Mouse (Mus musculus) brain, adult 2 months (tissue): ENCODE results near the gene Nudt15.

ENCODE experiments used
- DNase-seq: peaks from one replicate; pipeline ENCODE4 v3.0.0; 2011; ENCODE audit warnings: low read depth, low spot score

The Nudt15 gene

DNA sequence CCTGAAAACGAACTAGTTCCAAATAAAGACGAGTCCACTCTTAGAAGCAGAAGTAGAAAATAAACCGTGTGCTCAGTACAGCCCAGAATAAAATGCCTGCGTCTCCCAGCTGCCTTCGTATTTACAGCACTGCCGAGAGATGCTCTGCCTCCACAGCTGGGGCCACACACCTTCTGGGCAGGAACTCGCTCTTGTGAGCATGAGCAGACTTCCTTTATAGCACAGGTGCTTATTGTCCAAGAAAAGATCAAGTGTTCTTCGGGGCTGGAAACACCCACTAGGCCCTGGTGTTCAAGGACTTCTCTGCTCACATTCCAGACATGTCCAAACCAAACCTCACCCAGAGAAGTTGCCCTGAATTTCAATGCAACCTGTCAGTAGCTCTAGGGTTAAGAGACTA lies 77.4 kb downstream of the Nudt15 start:
- peak; percentile 59 for DNase-seq

DNA sequence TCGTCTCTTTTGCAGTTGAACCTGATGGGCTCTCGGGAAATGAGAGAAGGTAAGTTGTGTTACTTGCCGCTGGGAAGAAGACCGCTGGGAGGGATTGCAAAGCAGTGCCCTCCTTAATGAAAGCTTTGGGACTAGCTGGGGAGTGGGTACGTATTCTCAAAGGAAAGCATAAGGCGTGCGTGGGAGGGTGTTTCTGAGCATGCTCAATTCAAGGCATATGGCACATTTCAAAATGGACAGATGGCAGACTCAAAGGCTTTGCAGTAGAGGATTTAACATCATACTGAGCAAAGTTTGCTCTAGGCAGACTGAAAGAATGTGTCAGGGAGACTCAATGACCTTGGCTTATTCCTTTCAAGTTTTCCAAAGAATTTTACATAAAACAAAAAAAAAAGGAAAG lies 78.5 kb downstream of the Nudt15 start:
- DNase-seq, result peak; percentile 94
